In the genomic region with DNA sequence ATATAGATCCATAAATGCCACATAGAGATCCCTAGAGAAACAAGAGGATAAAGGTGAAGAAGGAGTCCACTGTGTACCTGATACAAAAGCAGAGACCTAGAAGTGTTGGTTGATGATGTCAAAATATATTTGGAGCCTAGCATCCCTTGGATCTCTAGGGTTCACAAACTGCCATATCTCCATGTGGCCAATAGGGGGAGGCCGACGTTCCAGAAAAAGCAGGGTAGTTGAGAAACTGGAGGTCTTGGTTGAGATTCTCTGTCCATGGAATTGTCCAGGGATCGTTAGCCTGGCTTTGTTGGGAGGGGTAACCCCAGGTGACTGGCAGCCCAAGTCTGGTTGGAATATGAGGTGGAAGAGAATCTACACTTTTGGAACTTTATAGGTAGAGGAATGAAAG, we compare ENCODE assay signal across 18 mouse cellular contexts. TPM values are rescaled to one million over a fixed set of nuclear protein-coding genes. Genes with fewer than 3 reads are reported as not detected.
DNase-seq lines count a peak whose midpoint lies in the region; ATAC-seq and TF ChIP-seq lines count a peak whose summit lies in the region.
"Had no signal": no experiment of that assay in that cellular context is flagged by ENCODE, and none has a peak within 500 bp of the region (broad histone marks: within the 10 kb centered on the region; RNA-seq: fewer than 3 reads in every experiment).

No protein-coding gene starts in this region.

- 48% methylated on average over 3 of the region's 3 CpGs for WGBS in kidney, postnatal 0 days
- 50% methylated on average over 3 of the region's 3 CpGs for WGBS in kidney, embryonic 16.5 days
- 41% methylated on average over 3 of the region's 3 CpGs for WGBS in bone marrow, adult 2 months

- H3K4me1 ChIP-seq in kidney, postnatal 0 days (replicated peaks; ENCODE audit: insufficient read depth, low read length), result no peaks in the 10 kb centered on the region
- H3K4me1 ChIP-seq in kidney, embryonic 16.5 days (ENCODE audit: insufficient read depth, low read length), result no peaks in the 10 kb centered on the region
- H3K4me1 ChIP-seq in bone marrow, adult 2 months (ENCODE audit: control insufficient read depth, insufficient read depth, low read length), result no peaks in the 10 kb centered on the region
- H3K4me1 ChIP-seq: embryonic facial prominence, embryonic 12.5 days; heart, embryonic 12.5 days had no signal

- no peak overlapping the region for H3K9ac ChIP-seq in kidney, postnatal 0 days (ENCODE audit: low read depth, low read length)
- no peak overlapping the region for H3K9ac ChIP-seq in kidney, embryonic 16.5 days (replicated peaks; ENCODE audit: low read length)
- H3K9ac ChIP-seq: embryonic facial prominence, embryonic 12.5 days; heart, embryonic 12.5 days; hindbrain, embryonic 14.5 days had no signal

- TF ChIP-seq POLR2A in bone marrow, adult 2 months (IDR thresholded peaks at IDR 0.05; ENCODE audit: borderline replicate concordance, control insufficient read depth, low read depth, low read length), result no peak

- no peak overlapping the region for H3K4me3 ChIP-seq in kidney, postnatal 0 days (replicated peaks; ENCODE audit: low read depth, low read length)
- H3K4me3 ChIP-seq in kidney, embryonic 16.5 days (ENCODE audit: low read length), result no peak overlapping the region
- H3K4me3 ChIP-seq in bone marrow, adult 2 months (replicated peaks; ENCODE audit: control insufficient read depth, low read depth, low read length), result no peak overlapping the region
- H3K4me3 ChIP-seq: embryonic facial prominence, embryonic 12.5 days; heart, embryonic 12.5 days had no signal

- TF ChIP-seq CTCF in kidney, postnatal 0 days (IDR thresholded peaks at IDR 0.05; ENCODE audit: low read depth), result peak; percentile 43; the same call in 1 of the 2 replicates
- TF ChIP-seq CTCF in bone marrow, adult 2 months (IDR thresholded peaks at IDR 0.05; ENCODE audit: control insufficient read depth, insufficient read depth, low read length), result 0 out of 2 replicates have a peak, but pooled peaks have one; percentile 4

- no peak overlapping the region for H3K27ac ChIP-seq in kidney, postnatal 0 days
- H3K27ac ChIP-seq in kidney, embryonic 16.5 days (ENCODE audit: low read length), result no peak overlapping the region
- H3K27ac ChIP-seq in bone marrow, adult 2 months (ENCODE audit: control insufficient read depth, insufficient read depth, low read depth, low read length, poor library complexity), result no peak overlapping the region
- H3K27ac ChIP-seq: embryonic facial prominence, embryonic 12.5 days; hindbrain, embryonic 14.5 days had no signal

- ATAC-seq in kidney, postnatal 0 days (replicated peaks; ENCODE audit: low FRiP score, low read depth), result no peak
- no peak for ATAC-seq in kidney, embryonic 16.5 days (ENCODE audit: low FRiP score, low TSS enrichment)

- H3K36me3 ChIP-seq in kidney, postnatal 0 days (ENCODE audit: insufficient read depth, low read length), result no peaks in the 10 kb centered on the region
- no peaks in the 10 kb centered on the region for H3K36me3 ChIP-seq in kidney, embryonic 16.5 days (ENCODE audit: insufficient read depth, low read length)
- H3K36me3 ChIP-seq: embryonic facial prominence, embryonic 12.5 days; heart, embryonic 12.5 days had no signal

- H3K27me3 ChIP-seq in kidney, postnatal 0 days (ENCODE audit: insufficient read depth, low read length), result no peaks in the 10 kb centered on the region
- H3K27me3 ChIP-seq in kidney, embryonic 16.5 days (ENCODE audit: insufficient read depth, low read length), result no peaks in the 10 kb centered on the region
- H3K27me3 ChIP-seq: embryonic facial prominence, embryonic 12.5 days; heart, embryonic 12.5 days had no signal

- DNase-seq in kidney, postnatal 0 days (ENCODE audit: low spot score), result no peak
- peak; percentile 14 for DNase-seq in thymus, postnatal 4 days
- no peak for DNase-seq in thymus, postnatal 25 days
- no peak for DNase-seq in spleen, adult 12 weeks (ENCODE audit: low spot score)
- DNase-seq in embryo, embryonic 10 days (ENCODE audit: low spot score), result no peak
- DNase-seq: cerebellum, postnatal 10 days; layer of hippocampus, adult 9-11 months; lung, postnatal 10 days had no signal

- H3K4me2 ChIP-seq in kidney, postnatal 0 days (ENCODE audit: low read length), result no peak overlapping the region
- no peak overlapping the region for H3K4me2 ChIP-seq in kidney, embryonic 16.5 days (replicated peaks; ENCODE audit: low read depth, low read length)
- H3K4me2 ChIP-seq: embryonic facial prominence, embryonic 12.5 days; heart, embryonic 12.5 days; hindbrain, embryonic 14.5 days; midbrain, embryonic 11.5 days had no signal

- H3K9me3 ChIP-seq in kidney, postnatal 0 days (replicated peaks; ENCODE audit: low read length), result no peaks in the 10 kb centered on the region
- H3K9me3 ChIP-seq in kidney, embryonic 16.5 days (ENCODE audit: low read length), result no peaks in the 10 kb centered on the region
- H3K9me3 ChIP-seq: embryonic facial prominence, embryonic 12.5 days; heart, embryonic 12.5 days had no signal

RNA-seq across cellular contexts. Expression of a gene that starts 4.1 kb away (rescaled TPM):
- polyA plus RNA-seq in kidney, postnatal 0 days (2015; fragmentation: Nextera tagmentation; extraction: Ambion mirVana), result not detected in 2 replicates
- polyA plus RNA-seq in kidney, embryonic 16.5 days (2015; fragmentation: Nextera tagmentation; extraction: Ambion mirVana), result not detected in 2 replicates
- not detected in 2 replicates for polyA plus RNA-seq in bone marrow, adult 2 months (2011; ENCODE audit: insufficient read depth, insufficient read length, low replicate concordance, missing spikeins)
- polyA plus RNA-seq: embryonic facial prominence, embryonic 12.5 days; forebrain, embryonic 11.5 days; heart, embryonic 12.5 days; hindbrain, embryonic 14.5 days; kidney, embryonic 14.5 days; limb, embryonic 11.5 days; midbrain, embryonic 11.5 days; spleen, adult 2 months had no signal

RNA-seq across cellular contexts. Expression of a gene that starts 7.9 kb away (rescaled TPM):
- not detected in 2 replicates for polyA plus RNA-seq in kidney, postnatal 0 days (2015; fragmentation: Nextera tagmentation; extraction: Ambion mirVana)
- polyA plus RNA-seq in kidney, embryonic 16.5 days (2015; fragmentation: Nextera tagmentation; extraction: Ambion mirVana), result not detected in 2 replicates
- polyA plus RNA-seq in bone marrow, adult 2 months (2011; ENCODE audit: insufficient read depth, insufficient read length, low replicate concordance, missing spikeins), result not detected in 2 replicates
- polyA plus RNA-seq: embryonic facial prominence, embryonic 12.5 days; forebrain, embryonic 11.5 days; heart, embryonic 12.5 days; hindbrain, embryonic 14.5 days; kidney, embryonic 14.5 days; limb, embryonic 11.5 days; midbrain, embryonic 11.5 days; spleen, adult 2 months had no signal

RNA-seq across cellular contexts. Expression of a gene that starts 26.0 kb away (rescaled TPM):
- not detected in 2 replicates for polyA plus RNA-seq in kidney, postnatal 0 days (2015; fragmentation: Nextera tagmentation; extraction: Ambion mirVana)
- polyA plus RNA-seq in kidney, embryonic 16.5 days (2015; fragmentation: Nextera tagmentation; extraction: Ambion mirVana), result not detected in 2 replicates
- 26.7 and 86.1 TPM in 2 replicates for polyA plus RNA-seq in bone marrow, adult 2 months (2011; ENCODE audit: insufficient read depth, insufficient read length, low replicate concordance, missing spikeins)
- polyA plus RNA-seq: embryonic facial prominence, embryonic 12.5 days; forebrain, embryonic 11.5 days; hindbrain, embryonic 14.5 days; kidney, embryonic 14.5 days; limb, embryonic 11.5 days; midbrain, embryonic 11.5 days had no signal

RNA-seq across cellular contexts. Expression of a gene that starts 31.0 kb away (rescaled TPM):
- polyA plus RNA-seq in kidney, postnatal 0 days (2015; fragmentation: Nextera tagmentation; extraction: Ambion mirVana), result not detected in 2 replicates
- not detected in 2 replicates for polyA plus RNA-seq in kidney, embryonic 16.5 days (2015; fragmentation: Nextera tagmentation; extraction: Ambion mirVana)
- polyA plus RNA-seq in bone marrow, adult 2 months (2011; ENCODE audit: insufficient read depth, insufficient read length, low replicate concordance, missing spikeins), result not detected in 2 replicates
- polyA plus RNA-seq: embryonic facial prominence, embryonic 12.5 days; forebrain, embryonic 11.5 days; heart, embryonic 12.5 days; hindbrain, embryonic 14.5 days; kidney, embryonic 14.5 days; limb, embryonic 11.5 days; midbrain, embryonic 11.5 days; spleen, adult 2 months had no signal

RNA-seq across cellular contexts. Expression of a gene that starts 43.3 kb away (rescaled TPM):
- polyA plus RNA-seq in kidney, postnatal 0 days (2015; fragmentation: Nextera tagmentation; extraction: Ambion mirVana), result 0.14 TPM in 1 of 2 replicates, not detected in the other
- 0.22 and 0.52 TPM in 2 replicates for polyA plus RNA-seq in kidney, embryonic 16.5 days (2015; fragmentation: Nextera tagmentation; extraction: Ambion mirVana)
- 15.4 and 51.6 TPM in 2 replicates for polyA plus RNA-seq in bone marrow, adult 2 months (2011; ENCODE audit: insufficient read depth, insufficient read length, low replicate concordance, missing spikeins)
- polyA plus RNA-seq: embryonic facial prominence, embryonic 12.5 days; forebrain, embryonic 11.5 days; heart, embryonic 12.5 days; hindbrain, embryonic 14.5 days; limb, embryonic 11.5 days; midbrain, embryonic 11.5 days had no signal

Comparison
In these comparisons a context has a peak if more than half of its experiments do, and no peak if none do; other contexts are left out.
1. RNA of a gene that starts 26.0 kb away (polyA plus RNA-seq): 26.7 to 86.1 TPM in bone marrow, adult 2 months; not detected in kidney, postnatal 0 days and not detected in kidney, embryonic 16.5 days; every median in the first group is over 10 times any median in the second.